Mouse (Mus musculus) myocyte (in vitro differentiated cells): ENCODE results near the gene Arv1. TPM values are rescaled to one million over a fixed set of nuclear protein-coding genes. Genes with fewer than 3 reads are reported as not detected.

Experiments
- H3K27me3 ChIP-seq: one replicate; pipeline ENCODE4 v1.6.1; 2011; ENCODE audit not compliant: control insufficient read depth, insufficient read depth, insufficient read length
- H3K36me3 ChIP-seq: one replicate; pipeline ENCODE4 v1.6.1; 2011; ENCODE audit not compliant: control insufficient read depth, insufficient read depth
- H3K4me2 ChIP-seq: one replicate; pipeline ENCODE4 v1.6.1; 2011; ENCODE audit warnings: low read depth, control low read depth
- H3K4me3 ChIP-seq: one replicate; pipeline ENCODE4 v1.5.1; 2011; ENCODE audit warnings: mild to moderate bottlenecking, control low read depth, moderate library complexity
- H3K79me2 ChIP-seq: one replicate; pipeline ENCODE4 v1.6.1; 2011; ENCODE audit not compliant: control insufficient read depth, insufficient read depth
- H3ac ChIP-seq: one replicate; pipeline ENCODE4 v1.6.1; 2011; ENCODE audit not compliant: control insufficient read depth, insufficient read length
- CEBPB ChIP-seq: IDR thresholded peaks from 2 replicates; pipeline ENCODE4 v1.6.1; 2011; ENCODE audit warnings: mild to moderate bottlenecking, moderate library complexity; ENCODE audit not compliant: poor library complexity, insufficient read depth, severe bottlenecking
- E2F4 ChIP-seq: IDR thresholded peaks from one replicate; pipeline ENCODE4 v1.6.1; 2011; ENCODE audit warnings: mild to moderate bottlenecking, control low read depth, moderate library complexity; ENCODE audit not compliant: insufficient read depth
- MAX ChIP-seq: IDR thresholded peaks from one replicate; pipeline ENCODE4 v1.6.1; 2011; ENCODE audit warnings: low read depth, mild to moderate bottlenecking, control low read depth
- MYOD1 ChIP-seq, 3 experiments: IDR thresholded peaks; one replicate each; pipeline ENCODE4 v1.6.1; 2011; ENCODE audit warnings: control low read depth in 2 of 3, low read depth in 2 of 3, mild to moderate bottlenecking in 2 of 3, moderate library complexity in 1 of 3; ENCODE audit not compliant: insufficient read length in 2 of 3, control insufficient read depth in 1 of 3
- MYOG ChIP-seq, 3 experiments: IDR thresholded peaks; one replicate each; pipeline ENCODE4 v1.6.1; 2011; ENCODE audit warnings: control low read depth in 2 of 3, low read depth in 2 of 3, mild to moderate bottlenecking in 2 of 3; ENCODE audit not compliant: insufficient read length in 2 of 3, control insufficient read depth in 1 of 3, insufficient read depth in 1 of 3
- POLR2A ChIP-seq: IDR thresholded peaks from one replicate; pipeline ENCODE4 v1.6.1; 2011; ENCODE audit warnings: low read depth, mild to moderate bottlenecking, control low read depth, moderate library complexity; ENCODE audit not compliant: insufficient read length
- POLR2AphosphoS2 ChIP-seq: IDR thresholded peaks from one replicate; pipeline ENCODE4 v1.6.1; 2011; ENCODE audit warnings: low read depth, control low read depth; ENCODE audit not compliant: insufficient read length
- REST ChIP-seq: IDR thresholded peaks from one replicate; pipeline ENCODE4 v1.6.1; 2011; ENCODE audit warnings: mild to moderate bottlenecking, control low read depth, moderate library complexity; ENCODE audit not compliant: insufficient read depth, insufficient read length
- SRF ChIP-seq: IDR thresholded peaks from one replicate; pipeline ENCODE4 v1.6.1; 2011; ENCODE audit warnings: low read depth; ENCODE audit not compliant: control insufficient read depth, insufficient read length
- TCF12 ChIP-seq: IDR thresholded peaks from one replicate; pipeline ENCODE4 v1.6.1; 2011; ENCODE audit warnings: mild to moderate bottlenecking, control low read depth; ENCODE audit not compliant: poor library complexity, insufficient read depth, severe bottlenecking
- TCF3 ChIP-seq: IDR thresholded peaks from one replicate; pipeline ENCODE4 v1.6.1; 2011; ENCODE audit warnings: low read depth, control low read depth; ENCODE audit not compliant: insufficient read length
- USF1 ChIP-seq: IDR thresholded peaks from one replicate; pipeline ENCODE4 v1.6.1; 2011; ENCODE audit warnings: low read depth, mild to moderate bottlenecking, control low read depth, moderate library complexity
- polyA plus RNA-seq: library from polyadenylated mRNA; unstranded; fragments of >200 nt; fragmentation: generic; extraction: Trizol; gene quantifications from one replicate; pipeline ENCODE4 v1.2.1, GENCODE M21; 2012; ENCODE audit warnings: missing spikeins

Gene Arv1
- polyA plus RNA-seq, 1 experiment: 10.0 TPM

GRCm38 (mm10) chr8:124758544-124758943 lies 36.6 kb downstream of the Arv1 start:
- no peak overlapping the region for H3ac ChIP-seq
- no peaks in the 10 kb centered on the region for H3K36me3 ChIP-seq
- H3K4me2 ChIP-seq: no peak overlapping the region
- TF ChIP-seq MAX: no peak
- TF ChIP-seq POLR2A: no peak
- no peak for TF ChIP-seq CEBPB
- TF ChIP-seq SRF: no peak
- TF ChIP-seq TCF12: no peak
- TF ChIP-seq E2F4: no peak
- TF ChIP-seq TCF3: no peak
- TF ChIP-seq REST: no peak
- no peak for TF ChIP-seq USF1
- TF ChIP-seq POLR2AphosphoS2: no peak
- no peak for TF ChIP-seq MYOG (IDR thresholded peaks at IDR 0.05; ENCODE audit: control insufficient read depth in 1 of 3, insufficient read depth in 1 of 3, insufficient read length in 2 of 3, low read depth in 2 of 3)
- TF ChIP-seq MYOD1 (IDR thresholded peaks at IDR 0.05; ENCODE audit: control insufficient read depth in 1 of 3, insufficient read length in 2 of 3, low read depth in 2 of 3): no peak
- no peaks in the 10 kb centered on the region for H3K79me2 ChIP-seq
- no peak overlapping the region for H3K4me3 ChIP-seq
- peaks cover 54% of the 10 kb centered on the region for H3K27me3 ChIP-seq

GRCm38 (mm10) chr8:124763061-124763460 lies 41.1 kb downstream of the Arv1 start:
- Histone ChIP-seq H3K36me3 (no peaks in the 10 kb centered on the region), H3K79me2 (no peaks in the 10 kb centered on the region), H3K4me3 (no peak overlapping the region), H3ac (no peak overlapping the region), H3K4me2 (no peak overlapping the region), H3K27me3 (peaks cover 53% of the 10 kb centered on the region)
- TF ChIP-seq MYOG (IDR thresholded peaks at IDR 0.05; ENCODE audit: control insufficient read depth in 1 of 3, insufficient read depth in 1 of 3, insufficient read length in 2 of 3, low read depth in 2 of 3) (no peak), MAX (no peak), CEBPB (no peak), TCF12 (no peak), REST (no peak), E2F4 (no peak), POLR2A (no peak), USF1 (no peak), TCF3 (no peak), POLR2AphosphoS2 (no peak), SRF (no peak), MYOD1 (IDR thresholded peaks at IDR 0.05; ENCODE audit: control insufficient read depth in 1 of 3, insufficient read length in 2 of 3, low read depth in 2 of 3) (no peak)

- no peaks in the 10 kb centered on the region for H3K79me2 ChIP-seq
- peaks cover 13% of the 10 kb centered on the region for H3K27me3 ChIP-seq
- no peak for TF ChIP-seq MAX
- H3K4me2 ChIP-seq: no peak overlapping the region
- no peak overlapping the region for H3ac ChIP-seq
- no peaks in the 10 kb centered on the region for H3K36me3 ChIP-seq
- H3K4me3 ChIP-seq: no peak overlapping the region
Observed at GRCm38 (mm10) chr8:124772389-124772788, 50.5 kb downstream of the Arv1 start.

- Histone ChIP-seq H3K36me3 (no peaks in the 10 kb centered on the region), H3K4me3 (no peak overlapping the region), H3K4me2 (no peak overlapping the region), H3ac (no peak overlapping the region), H3K27me3 (peaks cover 10% of the 10 kb centered on the region), H3K79me2 (no peaks in the 10 kb centered on the region)
- no peak for TF ChIP-seq TCF3
- TF ChIP-seq SRF: no peak
- no peak for TF ChIP-seq CEBPB
- no peak for TF ChIP-seq MYOD1 (IDR thresholded peaks at IDR 0.05; ENCODE audit: control insufficient read depth in 1 of 3, insufficient read length in 2 of 3, low read depth in 2 of 3)
- TF ChIP-seq POLR2A: no peak
- no peak for TF ChIP-seq MYOG (IDR thresholded peaks at IDR 0.05; ENCODE audit: control insufficient read depth in 1 of 3, insufficient read depth in 1 of 3, insufficient read length in 2 of 3, low read depth in 2 of 3)
- TF ChIP-seq REST: no peak
- no peak for TF ChIP-seq MAX
- TF ChIP-seq USF1: no peak
- no peak for TF ChIP-seq E2F4
- no peak for TF ChIP-seq POLR2AphosphoS2
- no peak for TF ChIP-seq TCF12
Observed at GRCm38 (mm10) chr8:124775695-124776094, 53.8 kb downstream of the Arv1 start.

- TF ChIP-seq REST: no peak
- no peak for TF ChIP-seq POLR2AphosphoS2
- TF ChIP-seq E2F4: no peak
- H3K79me2 ChIP-seq: no peaks in the 10 kb centered on the region
- no peak overlapping the region for H3ac ChIP-seq
- H3K4me2 ChIP-seq: peak overlapping the region; percentile 19
- H3K4me3 ChIP-seq: no peak overlapping the region
- peaks cover 10% of the 10 kb centered on the region for H3K27me3 ChIP-seq
- no peaks in the 10 kb centered on the region for H3K36me3 ChIP-seq
Observed at GRCm38 (mm10) chr8:124780236-124780635, 58.3 kb downstream of the Arv1 start.
